Mouse (Mus musculus): Measurements from ENCODE around the gene Gtsf1. TPM values are rescaled to one million over a fixed set of nuclear protein-coding genes. Genes with fewer than 3 reads are reported as not detected.

Gene Gtsf1
- polyA plus RNA-seq (2015; fragmentation: Illumina TruSeq; extraction: RNeasy Lipid Tissue Mini Kit (QIAGEN cat#74804); ENCODE audit: insufficient read depth, low read depth, low replicate concordance): not detected

DNA sequence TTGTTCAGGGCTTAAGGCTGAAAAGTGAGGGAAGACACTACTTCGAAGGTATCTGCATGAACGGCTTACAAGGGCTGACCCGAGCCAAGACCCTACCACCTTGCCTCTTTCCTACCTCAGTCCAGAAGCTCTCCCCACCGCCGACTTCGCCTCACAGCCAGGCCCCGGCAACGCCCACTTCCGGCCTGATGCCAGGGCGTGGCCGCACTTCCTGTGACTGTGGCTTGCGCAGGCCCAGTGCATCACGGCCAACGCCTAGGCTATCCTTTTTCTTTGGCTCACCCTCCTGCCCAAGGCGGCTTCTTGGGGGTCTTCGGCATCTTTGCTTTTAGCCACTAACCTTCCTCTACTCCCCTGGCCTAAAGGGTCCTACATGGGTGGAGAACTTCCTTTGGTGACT, at the start of gene Gtsf1:
Gtsf1 (minus strand) TSS at position 230 of the 400 bp plus-strand sequence.

DNA sequence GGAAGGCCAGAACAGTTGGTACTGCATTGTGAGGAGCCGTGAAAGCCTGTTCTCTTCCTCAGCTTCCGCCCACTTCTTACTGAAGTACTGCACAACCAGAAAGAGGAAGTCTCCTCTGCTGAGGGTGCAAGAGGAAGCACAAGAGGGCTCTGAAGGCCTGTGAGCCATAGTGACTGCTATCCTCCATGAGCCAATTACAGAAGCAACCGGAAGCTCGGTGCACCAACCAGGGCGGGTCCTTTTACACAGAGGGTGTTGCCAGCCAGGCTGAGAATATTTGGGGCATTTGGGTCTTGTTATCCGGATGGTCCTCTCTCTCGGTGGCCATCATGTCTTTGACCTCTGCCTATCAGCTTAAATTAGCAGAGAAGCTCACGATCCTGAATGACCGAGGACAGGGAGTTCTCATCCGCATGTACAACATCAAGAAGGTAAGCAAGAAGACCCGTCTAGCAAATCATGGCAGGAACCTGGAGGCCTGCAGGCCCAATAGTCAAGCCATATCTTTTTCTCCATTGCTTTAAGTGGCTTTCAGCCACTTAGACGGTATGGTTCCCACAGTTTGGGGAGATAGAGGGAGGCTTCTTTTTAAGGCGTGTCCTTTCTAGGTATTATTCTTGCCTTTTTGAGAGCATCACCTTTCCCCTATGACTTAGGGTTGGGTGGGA, 23.4 kb upstream of the Gtsf1 start, which contains the start of gene Nckap1l:
Nckap1l (plus strand) TSS at position 244 of the 668 bp plus-strand sequence.

DNA sequence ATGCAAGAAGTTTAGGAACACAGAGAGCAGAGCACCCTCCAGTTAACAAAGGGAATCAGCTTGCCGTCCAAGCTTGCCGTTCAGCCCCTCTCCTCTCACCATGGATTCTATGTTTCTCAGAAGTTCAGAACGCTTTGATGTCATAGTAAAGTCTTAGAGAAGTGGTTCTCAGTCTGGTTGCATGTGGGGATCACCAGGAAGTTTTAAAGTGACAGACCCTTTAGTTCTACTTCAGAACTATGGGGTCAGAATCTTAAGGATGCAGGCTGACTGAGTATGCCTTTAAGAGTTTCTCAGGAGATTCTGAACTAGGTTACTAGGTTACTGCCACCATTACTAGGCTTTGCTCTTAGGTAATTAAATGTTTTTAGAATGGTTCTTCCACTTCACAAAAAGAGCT, 18.1 kb upstream of the Gtsf1 start, which contains the start of gene Gtsf2:
Gtsf2 (minus strand) TSS at position 101 of the 400 bp plus-strand sequence.

DNA sequence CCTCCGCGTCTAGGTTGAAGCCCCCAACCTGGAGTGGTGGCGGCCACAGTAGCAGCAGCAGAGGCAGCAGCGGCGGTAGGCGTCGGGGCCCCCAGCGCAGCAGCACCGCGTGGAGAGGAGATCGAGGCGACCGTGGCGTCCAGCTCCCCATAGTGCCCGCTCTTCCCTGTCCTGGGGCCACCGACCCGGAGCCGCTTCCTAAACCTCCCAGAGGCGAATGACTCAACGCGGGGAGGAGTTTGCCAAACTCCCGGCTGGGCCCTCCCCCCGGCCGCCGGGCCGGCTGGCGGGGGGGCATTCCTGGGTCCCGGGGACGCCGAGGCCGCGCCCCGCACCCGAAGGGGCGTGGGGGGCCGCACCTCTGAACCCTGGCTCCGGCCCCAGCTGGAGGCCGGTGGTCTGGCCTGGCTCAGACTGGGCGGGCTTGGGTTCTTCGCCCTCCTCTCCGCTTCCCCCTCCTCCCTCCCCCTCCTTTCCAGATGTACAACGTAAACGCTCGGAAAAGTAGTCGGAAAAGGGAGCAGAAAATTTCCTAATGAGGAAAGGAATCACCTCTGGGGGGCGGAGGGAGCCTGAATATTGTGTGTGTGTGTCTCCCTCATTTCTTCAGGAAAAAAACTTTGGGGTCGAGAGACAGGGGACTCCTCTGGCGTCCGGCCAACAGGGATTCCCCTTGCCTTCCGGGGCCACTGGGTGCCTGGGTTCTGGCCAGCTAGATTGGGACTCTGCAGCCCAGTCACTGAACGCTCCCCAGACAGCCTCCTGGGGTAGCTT, 63.7 kb downstream of the Gtsf1 start, which contains the start of gene Itga5:
Itga5 (minus strand) TSS at position 388 of the 774 bp plus-strand sequence.

Other genes with a start within 250 kb of the Gtsf1 start
- 11.1 TPM for gene Cbx5, start 190.7 kb downstream of the Gtsf1 start, polyA plus RNA-seq (2015; fragmentation: Illumina TruSeq; extraction: RNeasy Lipid Tissue Mini Kit (QIAGEN cat#74804); ENCODE audit: insufficient read depth, low read depth, low replicate concordance)
- gene Hnrnpa1, start 190.0 kb downstream of the Gtsf1 start, polyA plus RNA-seq (2015; fragmentation: Illumina TruSeq; extraction: RNeasy Lipid Tissue Mini Kit (QIAGEN cat#74804); ENCODE audit: insufficient read depth, low read depth, low replicate concordance): 68.2 TPM
- not detected for gene Nfe2, start 172.1 kb downstream of the Gtsf1 start, polyA plus RNA-seq (2015; fragmentation: Illumina TruSeq; extraction: RNeasy Lipid Tissue Mini Kit (QIAGEN cat#74804); ENCODE audit: insufficient read depth, low read depth, low replicate concordance)
- 46.1 TPM for gene Copz1, start 157.8 kb downstream of the Gtsf1 start, polyA plus RNA-seq (2015; fragmentation: Illumina TruSeq; extraction: RNeasy Lipid Tissue Mini Kit (QIAGEN cat#74804); ENCODE audit: insufficient read depth, low read depth, low replicate concordance)
- not detected for gene Gpr84, start 119.9 kb downstream of the Gtsf1 start, polyA plus RNA-seq (2015; fragmentation: Illumina TruSeq; extraction: RNeasy Lipid Tissue Mini Kit (QIAGEN cat#74804); ENCODE audit: insufficient read depth, low read depth, low replicate concordance)
- gene Zfp385a, start 90.4 kb downstream of the Gtsf1 start, polyA plus RNA-seq (2015; fragmentation: Illumina TruSeq; extraction: RNeasy Lipid Tissue Mini Kit (QIAGEN cat#74804); ENCODE audit: insufficient read depth, low read depth, low replicate concordance): 4.4 TPM
- gene Itga5, start 63.7 kb downstream of the Gtsf1 start, polyA plus RNA-seq (2015; fragmentation: Illumina TruSeq; extraction: RNeasy Lipid Tissue Mini Kit (QIAGEN cat#74804); ENCODE audit: insufficient read depth, low read depth, low replicate concordance): 6.5 TPM
- gene Gtsf2, start 18.0 kb upstream of the Gtsf1 start, polyA plus RNA-seq (2015; fragmentation: Illumina TruSeq; extraction: RNeasy Lipid Tissue Mini Kit (QIAGEN cat#74804); ENCODE audit: insufficient read depth, low read depth, low replicate concordance): not detected
- 2.6 TPM for gene Nckap1l, start 23.3 kb upstream of the Gtsf1 start, polyA plus RNA-seq (2015; fragmentation: Illumina TruSeq; extraction: RNeasy Lipid Tissue Mini Kit (QIAGEN cat#74804); ENCODE audit: insufficient read depth, low read depth, low replicate concordance)
- gene Pde1b, start 72.6 kb upstream of the Gtsf1 start, polyA plus RNA-seq (2015; fragmentation: Illumina TruSeq; extraction: RNeasy Lipid Tissue Mini Kit (QIAGEN cat#74804); ENCODE audit: insufficient read depth, low read depth, low replicate concordance): 0.65 TPM
- gene Ppp1r1a, start 107.5 kb upstream of the Gtsf1 start, polyA plus RNA-seq (2015; fragmentation: Illumina TruSeq; extraction: RNeasy Lipid Tissue Mini Kit (QIAGEN cat#74804); ENCODE audit: insufficient read depth, low read depth, low replicate concordance): 20.0 TPM
- not detected for gene Glycam1, start 134.6 kb upstream of the Gtsf1 start, polyA plus RNA-seq (2015; fragmentation: Illumina TruSeq; extraction: RNeasy Lipid Tissue Mini Kit (QIAGEN cat#74804); ENCODE audit: insufficient read depth, low read depth, low replicate concordance)

Data from pancreas, adult 10 weeks (tissue).